8 mouse cellular contexts compared by ENCODE assay signal in genomic region chr17:34139416-34139815, GRCm38 (mm10). TPM values are rescaled to one million over a fixed set of nuclear protein-coding genes. Genes with fewer than 3 reads are reported as not detected.
DNase-seq lines count a peak whose midpoint lies in the region; ATAC-seq lines count a peak whose summit lies in the region.

No protein-coding gene starts in this region.

- no peak for DNase-seq in liver, embryonic 11.5 days (ENCODE audit: low spot score)
- no peak for DNase-seq in liver
- peak; percentile 45 for DNase-seq in kidney, adult 9 months
- peak; percentile 52 for DNase-seq in lung, postnatal 14 days
- no peak for DNase-seq in left cerebral cortex, postnatal 10 days (ENCODE audit: extremely low spot score in 1 of 2, low spot score in 2 of 2)

- H3K4me2 ChIP-seq in liver, embryonic 11.5 days: peak overlapping the region; percentile 58
- peak overlapping the region; percentile 43 for H3K4me2 ChIP-seq in forebrain, embryonic 16.5 days (ENCODE audit: low read length)

- ATAC-seq in liver, embryonic 11.5 days (replicated peaks; ENCODE audit: low FRiP score): no peak
- no peak for ATAC-seq in forebrain, embryonic 16.5 days
- no peak for ATAC-seq in activated CD4-positive, CD25-positive, alpha-beta regulatory T cell, adult 4 months
- ATAC-seq in megakaryocyte-erythroid progenitor cell, adult 5-6 weeks (replicated peaks; ENCODE audit: low FRiP score, low TSS enrichment, poor library complexity, severe bottlenecking): no peak

- H3K4me1 ChIP-seq in liver, embryonic 11.5 days (replicated peaks; ENCODE audit: control insufficient read depth, insufficient read depth, low read length): peaks cover 11% of the 10 kb centered on the region
- peaks cover 12% of the 10 kb centered on the region for H3K4me1 ChIP-seq in forebrain, embryonic 16.5 days (replicated peaks; ENCODE audit: control insufficient read depth, insufficient read depth, low read length)

- no peaks in the 10 kb centered on the region for H3K36me3 ChIP-seq in liver, embryonic 11.5 days (ENCODE audit: control insufficient read depth, insufficient read depth, low read length)
- no peaks in the 10 kb centered on the region for H3K36me3 ChIP-seq in forebrain, embryonic 16.5 days (ENCODE audit: control insufficient read depth, insufficient read depth)

- no peaks in the 10 kb centered on the region for H3K9me3 ChIP-seq in liver, embryonic 11.5 days (ENCODE audit: control insufficient read depth, low read length)
- no peaks in the 10 kb centered on the region for H3K9me3 ChIP-seq in forebrain, embryonic 16.5 days (ENCODE audit: control insufficient read depth, low read length)

- H3K4me3 ChIP-seq in liver, embryonic 11.5 days (ENCODE audit: low read depth, low read length): peak overlapping the region; percentile 25
- H3K4me3 ChIP-seq in forebrain, embryonic 16.5 days (replicated peaks; ENCODE audit: low read length): peak overlapping the region; percentile 19

- intact Hi-C loops in left cerebral cortex, postnatal 10 days (cut with DNase I): no loop called here

- H3K27ac ChIP-seq in liver, embryonic 11.5 days (ENCODE audit: low read depth, low read length): no peak overlapping the region
- no peak overlapping the region for H3K27ac ChIP-seq in forebrain, embryonic 16.5 days (ENCODE audit: low read length)

- H3K9ac ChIP-seq in liver, embryonic 11.5 days (ENCODE audit: low read depth, low read length): no peak overlapping the region
- peak overlapping the region; percentile 20; the same call in 1 of the 2 replicates for H3K9ac ChIP-seq in forebrain, embryonic 16.5 days (replicated peaks; ENCODE audit: low read depth, low read length)

- peaks cover 51% of the 10 kb centered on the region for H3K27me3 ChIP-seq in liver, embryonic 11.5 days (replicated peaks; ENCODE audit: control insufficient read depth, insufficient read depth, low read length)
- peaks cover 28% of the 10 kb centered on the region for H3K27me3 ChIP-seq in forebrain, embryonic 16.5 days (replicated peaks; ENCODE audit: control insufficient read depth, insufficient read depth, low read length)

- WGBS in liver, embryonic 11.5 days: 6% methylated on average over 16 of the region's 16 CpGs
- 2% methylated on average over 16 of the region's 16 CpGs for WGBS in forebrain, embryonic 16.5 days

RNA-seq across cellular contexts. Expression of gene H2-DMb2, which starts 3.7 kb away (rescaled TPM):
- 0.32 and 0.34 TPM in 2 replicates for polyA plus RNA-seq in liver, embryonic 11.5 days (2014; fragmentation: Nextera tagmentation; extraction: Ambion mirVana)
- 0.43 and 0.90 TPM in 2 replicates for polyA plus RNA-seq in forebrain, embryonic 16.5 days (2015; fragmentation: Nextera tagmentation; extraction: Ambion mirVana)
- total RNA-seq in left cerebral cortex, postnatal 10 days (2021): 1 to 10 TPM in 1 of 2 experiments, under 1 TPM in 1; 0.99 to 1.4 TPM
- polyA plus RNA-seq in activated CD4-positive, CD25-positive, alpha-beta regulatory T cell, adult 4 months (2017; shearing (Covaris generic)): 10 to 100 TPM in 1 of 2 experiments, 1 to 10 TPM in 1; 4.8 to 19.7 TPM
- total RNA-seq in megakaryocyte-erythroid progenitor cell, adult 5-6 weeks (2014; fragmentation: Nextera tagmentation): 0.81 and 2.9 TPM in 2 replicates
- not detected in 2 replicates for total RNA-seq in megakaryocyte-erythroid progenitor cell, adult 5-6 weeks (2017)

RNA-seq across cellular contexts. Expression of gene H2-DMb1, which starts 13.5 kb away (rescaled TPM):
- polyA plus RNA-seq in liver, embryonic 11.5 days (2014; fragmentation: Nextera tagmentation; extraction: Ambion mirVana): 0.19 and 0.43 TPM in 2 replicates
- 0.66 and 0.98 TPM in 2 replicates for polyA plus RNA-seq in forebrain, embryonic 16.5 days (2015; fragmentation: Nextera tagmentation; extraction: Ambion mirVana)
- total RNA-seq in left cerebral cortex, postnatal 10 days (2021): 1 to 10 TPM; 1.2 to 1.8 TPM
- 1 to 10 TPM; 1.9 to 3.7 TPM for polyA plus RNA-seq in activated CD4-positive, CD25-positive, alpha-beta regulatory T cell, adult 4 months (2017; shearing (Covaris generic))
- 3.8 and 9.1 TPM in 2 replicates for total RNA-seq in megakaryocyte-erythroid progenitor cell, adult 5-6 weeks (2014; fragmentation: Nextera tagmentation)
- 10.1 and 22.9 TPM in 2 replicates for total RNA-seq in megakaryocyte-erythroid progenitor cell, adult 5-6 weeks (2017)

RNA-seq across cellular contexts. Expression of gene Brd2, which starts 17.0 kb away (rescaled TPM):
- 86.1 and 90.8 TPM in 2 replicates for polyA plus RNA-seq in liver, embryonic 11.5 days (2014; fragmentation: Nextera tagmentation; extraction: Ambion mirVana)
- polyA plus RNA-seq in forebrain, embryonic 16.5 days (2015; fragmentation: Nextera tagmentation; extraction: Ambion mirVana): 130 and 132 TPM in 2 replicates
- total RNA-seq in left cerebral cortex, postnatal 10 days (2021): 100 to 1,000 TPM; 266 to 271 TPM
- 100 to 1,000 TPM in 1 of 2 experiments, 10 to 100 TPM in 1; 99.8 to 116 TPM for polyA plus RNA-seq in activated CD4-positive, CD25-positive, alpha-beta regulatory T cell, adult 4 months (2017; shearing (Covaris generic))
- 173 and 198 TPM in 2 replicates for total RNA-seq in megakaryocyte-erythroid progenitor cell, adult 5-6 weeks (2014; fragmentation: Nextera tagmentation)
- 312 and 511 TPM in 2 replicates for total RNA-seq in megakaryocyte-erythroid progenitor cell, adult 5-6 weeks (2017)

RNA-seq across cellular contexts. Expression of gene H2-DMa, which starts 20.1 kb away (rescaled TPM):
- 5.6 and 5.9 TPM in 2 replicates for polyA plus RNA-seq in liver, embryonic 11.5 days (2014; fragmentation: Nextera tagmentation; extraction: Ambion mirVana)
- 12.1 and 15.8 TPM in 2 replicates for polyA plus RNA-seq in forebrain, embryonic 16.5 days (2015; fragmentation: Nextera tagmentation; extraction: Ambion mirVana)
- total RNA-seq in left cerebral cortex, postnatal 10 days (2021): 10 to 100 TPM; 26.6 to 27.7 TPM
- polyA plus RNA-seq in activated CD4-positive, CD25-positive, alpha-beta regulatory T cell, adult 4 months (2017; shearing (Covaris generic)): 100 to 1,000 TPM; 152 to 211 TPM
- 26.4 and 41.6 TPM in 2 replicates for total RNA-seq in megakaryocyte-erythroid progenitor cell, adult 5-6 weeks (2014; fragmentation: Nextera tagmentation)
- total RNA-seq in megakaryocyte-erythroid progenitor cell, adult 5-6 weeks (2017): 35.0 and 36.7 TPM in 2 replicates

RNA-seq across cellular contexts. Expression of gene H2-Oa, which starts 47.3 kb away (rescaled TPM):
- 0.26 and 0.56 TPM in 2 replicates for polyA plus RNA-seq in liver, embryonic 11.5 days (2014; fragmentation: Nextera tagmentation; extraction: Ambion mirVana)
- polyA plus RNA-seq in forebrain, embryonic 16.5 days (2015; fragmentation: Nextera tagmentation; extraction: Ambion mirVana): 0.22 and 0.28 TPM in 2 replicates
- under 1 TPM in 1 of 2 experiments, not detected in 1; 0.55 TPM for total RNA-seq in left cerebral cortex, postnatal 10 days (2021)
- polyA plus RNA-seq in activated CD4-positive, CD25-positive, alpha-beta regulatory T cell, adult 4 months (2017; shearing (Covaris generic)): 10 to 100 TPM; 42.9 to 45.4 TPM
- 6.2 and 15.1 TPM in 2 replicates for total RNA-seq in megakaryocyte-erythroid progenitor cell, adult 5-6 weeks (2014; fragmentation: Nextera tagmentation)
- 0.75 and 5.8 TPM in 2 replicates for total RNA-seq in megakaryocyte-erythroid progenitor cell, adult 5-6 weeks (2017)

Comparison
In these comparisons a context has a peak if more than half of its experiments do, and no peak if none do; other contexts are left out.
1. DNase-seq: peak in kidney, adult 9 months (single experiment) and lung, postnatal 14 days (single experiment); none in liver, embryonic 11.5 days (single experiment), liver (single experiment) and left cerebral cortex, postnatal 10 days (0 of 2).